Mouse (Mus musculus) forebrain, embryonic 14.5 days (tissue): ENCODE data around the gene Iglon5. TPM values are rescaled to one million over a fixed set of nuclear protein-coding genes. Genes with fewer than 3 reads are reported as not detected.

ENCODE experiments used
- ATAC-seq: fragments of 200-750 bp; cut with Nextera tagmentation; 2 replicates; pipeline ENCODE4 v1.8.0; 2017; ENCODE audit warnings: mild to moderate bottlenecking, moderate library complexity
- DNase-seq: peaks from one replicate; pipeline ENCODE4 v3.0.0-alpha.2; 2015; ENCODE audit warnings: low spot score
- H3K27ac ChIP-seq: fragments of 300-500 bp; sonication (generic); 2 replicates; pipeline ENCODE4 v1.5.1; 2014; ENCODE audit warnings: low read depth, mild to moderate bottlenecking, control low read depth, low read length, moderate library complexity
- H3K27me3 ChIP-seq: fragments of 300-500 bp; sonication (generic); replicated peaks from 2 replicates; pipeline ENCODE4 v1.6.1; 2014; ENCODE audit warnings: low read length, control low read depth, mixed read lengths; ENCODE audit not compliant: control insufficient read depth, insufficient read depth
- H3K36me3 ChIP-seq: fragments of 300-500 bp; sonication (generic); 2 replicates; pipeline ENCODE4 v1.6.1; 2014; ENCODE audit warnings: low read length, control low read depth; ENCODE audit not compliant: control insufficient read depth, insufficient read depth
- H3K4me1 ChIP-seq: fragments of 300-500 bp; sonication (generic); 2 replicates; pipeline ENCODE4 v1.6.1; 2014; ENCODE audit warnings: antibody characterized with exemption, low read length, control low read depth; ENCODE audit not compliant: control insufficient read depth, insufficient read depth
- H3K4me2 ChIP-seq: fragments of 300-500 bp; sonication (generic); 2 replicates; pipeline ENCODE4 v1.6.1; 2014; ENCODE audit warnings: mild to moderate bottlenecking, control low read depth, low read length
- H3K4me3 ChIP-seq: fragments of 300-500 bp; sonication (generic); 2 replicates; pipeline ENCODE4 v1.5.1; 2014; ENCODE audit warnings: low read depth, low read length, control low read depth
- H3K9ac ChIP-seq: fragments of 300-500 bp; sonication (generic); 2 replicates; pipeline ENCODE4 v1.6.1; 2014; ENCODE audit warnings: mild to moderate bottlenecking, low read length, control low read depth, moderate library complexity
- H3K9me3 ChIP-seq: fragments of 300-500 bp; sonication (generic); replicated peaks from 2 replicates; pipeline ENCODE4 v1.6.1; 2016; ENCODE audit warnings: low read length, control low read depth, mixed read lengths; ENCODE audit not compliant: control insufficient read depth
- WGBS: fragments of 180-500 bp; shearing (Covaris S2); extraction: QIAGEN DNeasy Blood & Tissue Kit; methylation state at CpG from one replicate; pipeline ENCODE4 v1.1.7; 2014; 5-methylcytosine and 5-hydroxymethylcytosine counted together
- polyA plus RNA-seq: library from polyadenylated mRNA; unstranded; fragments of >200 nt; fragmentation: Nextera tagmentation; extraction: Ambion mirVana; gene quantifications from 2 replicates; pipeline ENCODE4 v1.2.1, GENCODE M21; 2014

Gene Iglon5
- polyA plus RNA-seq, 1 experiment from 2014 or later: 5.1 TPM

DNA sequence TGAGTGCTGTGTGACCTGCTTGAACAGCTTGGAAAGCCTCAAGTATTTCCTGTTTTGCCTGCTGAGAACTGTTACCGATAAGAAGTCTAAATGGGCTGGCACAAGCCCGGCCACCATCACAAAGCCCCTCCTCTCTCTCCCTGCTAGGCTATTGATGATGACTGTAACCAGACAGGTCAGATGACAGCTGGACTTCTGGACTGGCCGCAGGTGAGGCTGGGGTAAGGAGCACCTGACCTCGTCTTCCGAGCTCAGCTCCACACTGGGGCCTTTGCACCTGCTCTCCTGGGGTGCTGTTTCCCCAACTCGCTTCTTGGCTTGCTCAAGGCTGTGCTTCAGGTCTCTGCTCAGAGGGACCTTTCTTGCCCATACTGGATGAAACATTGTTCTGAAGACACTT, 35.5 kb downstream of the Iglon5 start:
- ATAC-seq (no peak), DNase-seq (no peak)
- Histone ChIP-seq H3K4me1 (no peaks in the 10 kb centered on the region), H3K27ac (no peak overlapping the region), H3K9ac (no peak overlapping the region), H3K4me3 (no peak overlapping the region), H3K36me3 (peaks cover 40% of the 10 kb centered on the region), H3K9me3 (no peaks in the 10 kb centered on the region), H3K27me3 (no peaks in the 10 kb centered on the region), H3K4me2 (no peak overlapping the region)
- WGBS: 93% methylated on average over 6 of the region's 6 CpGs

- no peak overlapping the region for H3K4me2 ChIP-seq
- no peak for DNase-seq
- H3K27me3 ChIP-seq: no peaks in the 10 kb centered on the region
- no peak overlapping the region for H3K4me3 ChIP-seq
- no peak overlapping the region for H3K27ac ChIP-seq
- 90% methylated on average over 14 of the region's 14 CpGs for WGBS
- no peak for ATAC-seq
- no peak overlapping the region for H3K9ac ChIP-seq
- no peaks in the 10 kb centered on the region for H3K4me1 ChIP-seq
- H3K9me3 ChIP-seq: no peaks in the 10 kb centered on the region
- peaks cover 40% of the 10 kb centered on the region for H3K36me3 ChIP-seq
Observed at GRCm38 (mm10) chr7:43453599-43454355, 36.1 kb downstream of the Iglon5 start.

DNA sequence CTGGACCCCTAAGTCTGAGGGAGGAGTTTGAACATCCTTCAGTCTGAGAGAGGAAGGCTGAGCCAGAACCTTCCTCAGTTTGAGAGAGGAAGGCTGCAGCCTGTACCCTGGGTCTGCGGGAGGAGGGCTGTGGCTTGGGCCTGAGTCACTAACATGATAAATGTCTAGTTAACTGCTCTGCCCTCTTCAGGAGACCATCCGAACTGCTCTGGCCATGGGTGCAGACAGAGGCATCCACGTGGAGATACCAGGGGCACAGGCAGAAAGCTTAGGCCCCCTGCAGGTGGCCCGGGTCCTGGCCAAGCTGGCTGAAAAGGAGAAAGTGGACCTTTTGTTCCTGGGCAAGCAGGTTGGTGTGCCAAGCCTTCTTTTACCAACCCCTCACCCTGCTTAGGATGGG, 37.3 kb downstream of the Iglon5 start:
- Histone ChIP-seq H3K9me3 (no peaks in the 10 kb centered on the region), H3K36me3 (peaks cover 40% of the 10 kb centered on the region), H3K4me2 (no peak overlapping the region), H3K27ac (no peak overlapping the region), H3K9ac (no peak overlapping the region), H3K27me3 (no peaks in the 10 kb centered on the region), H3K4me1 (no peaks in the 10 kb centered on the region), H3K4me3 (no peak overlapping the region)
- DNase-seq: no peak
- 46% methylated on average over 4 of the region's 4 CpGs for WGBS
- ATAC-seq: no peak

DNA sequence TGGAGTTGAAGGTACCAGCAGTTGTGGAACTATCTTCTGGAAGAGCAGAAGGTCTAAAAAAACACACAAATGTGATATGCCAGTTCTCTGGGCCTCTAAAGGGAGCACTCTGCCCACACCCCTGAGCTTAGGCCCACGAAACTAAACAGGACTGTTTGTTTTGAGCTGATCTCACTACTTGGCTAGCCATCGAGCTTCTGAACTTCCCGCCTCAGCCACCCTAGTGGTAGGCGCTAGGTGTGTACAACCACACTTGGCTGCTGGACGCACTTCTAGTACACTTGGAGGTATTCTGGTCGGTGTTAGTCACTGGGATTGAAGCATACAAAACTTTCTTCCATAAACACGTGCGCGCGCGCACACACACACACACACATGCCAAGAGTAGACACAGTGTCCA, 38.1 kb downstream of the Iglon5 start:
- Histone ChIP-seq H3K9me3 (no peaks in the 10 kb centered on the region), H3K4me2 (no peak overlapping the region), H3K4me3 (no peak overlapping the region), H3K9ac (no peak overlapping the region), H3K4me1 (no peaks in the 10 kb centered on the region), H3K36me3 (peaks cover 35% of the 10 kb centered on the region), H3K27me3 (no peaks in the 10 kb centered on the region), H3K27ac (no peak overlapping the region)
- no peak for ATAC-seq
- WGBS: 93% methylated on average over 11 of the region's 11 CpGs
- no peak for DNase-seq

GRCm38 (mm10) chr7:43449811-43450210, 40.1 kb downstream of the Iglon5 start:
- Histone ChIP-seq H3K4me2 (no peak overlapping the region), H3K27me3 (no peaks in the 10 kb centered on the region), H3K4me3 (no peak overlapping the region), H3K9me3 (no peaks in the 10 kb centered on the region), H3K9ac (no peak overlapping the region), H3K4me1 (0 out of 2 replicates have a peak, but pooled peaks cover 2% of the 10 kb centered on the region), H3K36me3 (peaks cover 24% of the 10 kb centered on the region), H3K27ac (no peak overlapping the region)
- 98% methylated on average over 2 of the region's 2 CpGs for WGBS
- no peak for DNase-seq
- ATAC-seq: no peak

- H3K4me2 ChIP-seq: no peak overlapping the region
- peaks cover 9% of the 10 kb centered on the region; the same call in 1 of the 2 replicates for H3K4me1 ChIP-seq
- H3K9ac ChIP-seq: no peak overlapping the region
- no peaks in the 10 kb centered on the region for H3K27me3 ChIP-seq
- ATAC-seq (no peak), DNase-seq (no peak)
- WGBS: 95% methylated on average over 2 of the region's 3 CpGs
- H3K27ac ChIP-seq: no peak overlapping the region
- no peak overlapping the region for H3K4me3 ChIP-seq
- H3K36me3 ChIP-seq: peaks cover 10% of the 10 kb centered on the region; the same call in 1 of the 2 replicates
- no peaks in the 10 kb centered on the region for H3K9me3 ChIP-seq
Observed at GRCm38 (mm10) chr7:43448246-43448645, 41.6 kb downstream of the Iglon5 start.

DNA sequence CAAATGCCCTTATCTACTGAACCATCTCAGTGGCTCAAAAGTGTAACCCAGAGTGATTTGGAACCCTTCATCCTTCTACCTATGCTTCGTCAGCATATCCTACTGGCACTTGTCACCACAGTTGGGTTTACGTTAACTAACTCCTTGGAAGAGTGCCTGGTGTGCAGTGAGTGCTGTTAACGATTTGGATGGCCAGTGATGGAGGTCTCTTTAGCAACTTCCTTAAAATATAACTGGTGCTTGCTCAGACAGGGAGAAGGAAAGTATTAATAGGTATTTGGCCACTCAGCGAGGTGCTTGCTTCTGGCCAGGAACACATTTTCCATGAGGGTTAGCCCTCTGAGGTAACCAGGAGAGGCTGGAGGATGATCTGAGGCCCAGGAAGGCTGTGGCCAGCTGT, 42.1 kb downstream of the Iglon5 start:
- peaks cover 9% of the 10 kb centered on the region; the same call in 1 of the 2 replicates for H3K4me1 ChIP-seq
- DNase-seq (no peak), ATAC-seq (no peak)
- 0 out of 2 replicates have a peak, but pooled peaks cover 5% of the 10 kb centered on the region for H3K36me3 ChIP-seq
- no peak overlapping the region for H3K9ac ChIP-seq
- no peak overlapping the region for H3K27ac ChIP-seq
- no peaks in the 10 kb centered on the region for H3K9me3 ChIP-seq
- WGBS: 73% methylated on average over 4 of the region's 4 CpGs
- H3K27me3 ChIP-seq: no peaks in the 10 kb centered on the region
- H3K4me3 ChIP-seq: no peak overlapping the region
- no peak overlapping the region for H3K4me2 ChIP-seq

DNA sequence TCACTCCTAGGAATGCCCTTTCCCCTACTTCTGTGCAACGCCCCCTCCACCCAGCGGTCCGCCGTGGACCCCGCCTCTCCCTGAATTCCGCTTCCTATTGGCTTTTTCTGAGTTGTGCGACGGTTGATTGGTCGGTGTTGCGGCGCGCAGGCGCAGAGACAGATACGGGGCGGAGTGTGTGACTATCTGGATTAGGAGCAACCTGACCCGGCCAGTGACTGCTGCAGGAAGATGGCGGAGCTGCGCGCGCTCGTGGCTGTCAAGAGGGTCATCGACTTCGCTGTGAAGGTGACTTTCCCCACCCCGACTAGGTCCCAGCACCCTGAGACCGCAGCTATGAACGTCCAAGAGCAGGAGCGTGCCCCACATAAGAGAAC, 46.0 kb downstream of the Iglon5 start, which contains the start of the genes Etfb and Gm45233:
Etfb (plus strand) TSS at position 167 of the 377 bp plus-strand sequence.
Gm45233 (plus strand) TSS at position 212 of the 377 bp plus-strand sequence.
- peaks cover 11% of the 10 kb centered on the region; the same call in 1 of the 2 replicates for H3K4me1 ChIP-seq
- WGBS: under 1% methylated on average over 27 of the region's 27 CpGs
- peak; percentile 97 for DNase-seq
- peak within 1 kb of the TSS; percentile 83 for H3K4me2 ChIP-seq
- H3K36me3 ChIP-seq: no peaks in the 10 kb centered on the region
- no peaks in the 10 kb centered on the region for H3K9me3 ChIP-seq
- H3K4me3 ChIP-seq: peak within 1 kb of the TSS; percentile 58
- H3K27ac ChIP-seq: peak within 1 kb of the TSS; percentile 82
- H3K27me3 ChIP-seq: no peaks in the 10 kb centered on the region
- ATAC-seq: peak; percentile 98
- peak within 1 kb of the TSS; percentile 72 for H3K9ac ChIP-seq
